29 mouse cellular contexts compared by ENCODE assay signal in genomic region chr2:168191856-168192255, GRCm38 (mm10).
"Had no signal": no experiment of that assay in that cellular context is flagged by ENCODE, and none has a peak within 500 bp of the region (broad histone marks: within the 10 kb centered on the region; RNA-seq: fewer than 3 reads in every experiment).

No protein-coding gene starts in this region.

- H3K4me2 ChIP-seq: heart, embryonic 12.5 days; hindbrain, embryonic 13.5 days; hindbrain, embryonic 15.5 days; kidney, embryonic 15.5 days; limb, embryonic 12.5 days; liver, embryonic 11.5 days; liver, embryonic 13.5 days; liver, embryonic 15.5 days had no signal

- H3K9ac ChIP-seq: heart, embryonic 12.5 days; hindbrain, embryonic 13.5 days; hindbrain, embryonic 15.5 days; kidney, embryonic 15.5 days; limb, embryonic 12.5 days; liver, embryonic 13.5 days; liver, embryonic 15.5 days had no signal

- H3K9me3 ChIP-seq: heart, embryonic 10.5 days; heart, embryonic 12.5 days; hindbrain, embryonic 10.5 days; hindbrain, embryonic 13.5 days; hindbrain, embryonic 15.5 days; kidney, embryonic 15.5 days; limb, embryonic 10.5 days; limb, embryonic 12.5 days; liver, embryonic 13.5 days; liver, embryonic 15.5 days had no signal

- DNase-seq: gastrocnemius, adult 2 months; gastrocnemius, postnatal 14 days; gastrocnemius, postnatal 36 days; heart, adult 11 months; heart, adult 2 months; heart, postnatal 10 days; heart, postnatal 4 days; kidney, adult 11 months; kidney, adult 2 months; kidney, adult 9 months; kidney, postnatal 14 days; kidney, postnatal 4 days; liver; liver, embryonic 13.5 days had no signal

- H3K4me3 ChIP-seq: gastrocnemius, adult 2 months; heart, adult 2 months; heart, embryonic 10.5 days; heart, embryonic 12.5 days; hindbrain, embryonic 10.5 days; hindbrain, embryonic 13.5 days; hindbrain, embryonic 15.5 days; kidney, embryonic 15.5 days; layer of hippocampus, adult 2 months; left cerebral cortex, adult 2 months; limb, embryonic 10.5 days; limb, embryonic 12.5 days; liver, embryonic 13.5 days; liver, embryonic 15.5 days had no signal

- ATAC-seq: hindbrain, postnatal 0 days; intestine, embryonic 16.5 days had no signal

- H3K27me3 ChIP-seq: heart, embryonic 12.5 days; hindbrain, embryonic 13.5 days; hindbrain, embryonic 15.5 days; kidney, embryonic 15.5 days; limb, embryonic 12.5 days; liver, embryonic 13.5 days; liver, embryonic 15.5 days had no signal

- H3K27ac ChIP-seq: gastrocnemius, adult 2 months; heart, adult 2 months; heart, embryonic 10.5 days; hindbrain, embryonic 10.5 days; hindbrain, embryonic 13.5 days; hindbrain, embryonic 15.5 days; hindbrain, postnatal 0 days; kidney, embryonic 15.5 days; kidney, postnatal 0 days; layer of hippocampus, adult 2 months; left cerebral cortex, adult 2 months; limb, embryonic 10.5 days; limb, embryonic 12.5 days; liver, embryonic 13.5 days; liver, embryonic 15.5 days had no signal
